Mouse (Mus musculus): ENCODE measurements at regions not wholly inside any gene's neighbourhood (a gene's known extent, or its start where the extent isn't known, plus 50 kb on each side); places are given as distances from the start of the nearest gene placed in this dataset.

DNA sequence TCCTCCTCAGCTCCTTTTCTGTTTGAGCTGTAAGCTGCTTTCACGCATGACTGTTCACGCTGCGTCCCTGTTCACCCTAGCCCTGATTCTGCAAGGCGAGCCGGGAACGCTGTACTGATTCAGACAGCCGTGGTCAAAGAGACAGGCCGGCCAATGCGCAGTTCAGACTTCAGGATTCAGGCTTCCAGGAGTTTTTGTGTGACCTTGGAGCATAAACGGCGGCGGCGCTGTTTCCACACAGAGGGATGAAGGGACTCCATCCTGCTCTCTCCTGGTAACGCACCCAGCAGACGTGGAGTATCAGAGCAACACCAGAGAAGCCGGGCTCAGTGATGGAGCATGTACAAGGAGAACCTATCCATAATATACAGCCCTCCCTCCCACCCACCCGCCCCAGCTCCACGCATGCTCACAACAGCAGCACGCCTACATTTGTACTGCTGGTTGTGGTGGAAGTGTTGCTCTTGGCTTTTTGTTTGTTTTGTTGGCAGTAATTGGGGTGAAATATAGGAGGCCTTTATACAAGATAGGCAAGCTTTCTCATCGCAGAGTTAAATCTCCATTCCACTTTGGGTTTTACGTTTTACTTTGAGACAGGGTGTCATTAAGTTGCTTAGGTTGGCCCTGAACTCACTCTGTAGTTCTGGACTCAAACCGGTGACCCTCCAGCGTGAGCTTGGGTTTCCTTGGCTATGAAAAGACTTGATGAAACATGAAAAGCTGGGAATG lies 98.6 kb upstream of the Cpsf6 start:
- TF ChIP-seq CTCF (IDR thresholded peaks at IDR 0.05; ENCODE audit: control insufficient read depth, insufficient read depth, low read length) (no peak), POLR2A (IDR thresholded peaks at IDR 0.05; ENCODE audit: borderline replicate concordance, control insufficient read depth, low read depth, low read length) (no peak)

All from bone marrow, adult 2 months (tissue).